Mouse (Mus musculus) monocyte, adult 2 months (primary cell): ENCODE measurements around the gene Rpl27.
A peak's percentile ranks its signal among the peaks of the same experiment; 100 is the strongest.
"Not testable (repeated sequence)": the region's sequence is repeated elsewhere in the genome, so short reads cannot be mapped to it uniquely, and the experiment has no call there.

Source experiments
- DNase-seq, 2 experiments: peaks; one replicate each; pipeline ENCODE4 v3.0.0; 2022; ENCODE audit warnings: low spot score in 2 of 2, low read depth in 1 of 2

The Rpl27 gene

GRCm38 (mm10) chr11:101447786-101448185 lies 5.7 kb downstream of the Rpl27 start:
- no peak for DNase-seq

DNA sequence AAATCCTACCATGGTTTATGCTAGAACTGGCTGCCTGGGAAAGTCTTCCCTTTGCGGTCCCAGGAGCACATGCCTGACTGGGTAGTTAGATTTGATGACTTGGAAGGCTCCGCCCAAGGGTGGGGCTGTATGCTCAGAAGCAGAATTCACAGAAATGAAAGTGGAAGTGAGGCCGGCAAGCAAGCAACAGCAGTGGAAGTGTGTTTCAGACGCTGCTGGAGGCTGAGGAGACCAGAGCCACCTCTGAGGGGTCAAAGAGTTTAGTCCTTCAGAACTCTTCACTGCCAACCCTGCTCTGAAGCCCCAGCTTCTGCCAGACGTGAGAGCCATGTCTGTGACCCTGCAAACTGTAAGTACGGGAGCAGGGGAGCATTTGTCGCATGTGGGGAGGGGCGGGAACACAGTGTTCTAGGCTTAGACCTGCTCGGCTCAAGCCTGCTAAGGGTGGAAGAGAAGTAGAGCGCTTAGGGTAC lies 6.2 kb downstream of the Rpl27 start, which contains the start of gene Ifi35:
Gene Ifi35 (plus strand): TSS at position 134 of the 473 bp plus-strand sequence.
- peak in 1 of 2 experiments; percentile 65 for DNase-seq

- DNase-seq = no peak
Observed at GRCm38 (mm10) chr11:101448899-101449298, 6.8 kb downstream of the Rpl27 start.

DNA sequence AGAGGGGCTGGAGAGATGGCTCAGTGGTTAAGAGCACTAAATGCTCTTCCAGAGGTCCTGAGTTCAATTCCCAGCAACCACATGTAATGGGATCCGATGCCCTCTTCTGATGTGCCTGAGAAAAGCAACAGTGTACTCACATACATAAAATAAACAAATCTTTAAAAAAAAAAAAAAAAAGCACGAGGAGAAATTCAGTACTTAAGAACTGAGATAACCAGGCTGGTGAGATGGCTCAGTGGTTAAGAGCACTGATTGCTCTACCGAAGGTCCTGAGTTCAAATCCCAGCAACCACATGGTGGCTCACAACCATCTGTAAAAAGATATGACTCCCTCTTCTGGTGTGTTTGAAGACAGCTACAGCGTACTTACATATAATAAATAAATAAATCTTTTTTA lies 7.5 kb downstream of the Rpl27 start:
- DNase-seq = not testable (repeated sequence)

DNA sequence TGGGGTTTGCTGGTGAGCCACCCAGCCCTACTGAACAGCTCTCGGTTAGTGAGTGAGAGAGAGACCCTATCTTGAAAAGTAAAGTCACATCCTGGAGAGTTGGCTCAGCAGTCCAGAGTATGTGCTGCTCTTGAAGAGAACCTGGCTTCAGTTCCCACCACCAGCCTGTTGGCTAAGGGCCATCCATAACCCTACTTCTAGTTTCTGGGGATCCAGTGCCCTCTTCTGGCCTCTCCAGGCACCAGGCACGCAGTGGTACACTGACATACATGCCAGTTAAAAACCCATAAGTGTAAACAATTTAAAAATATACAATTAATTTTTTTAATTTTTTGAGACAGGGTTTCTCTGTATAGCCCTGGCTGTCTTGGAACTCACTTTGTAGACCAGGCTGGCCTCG lies 8.3 kb downstream of the Rpl27 start:
- DNase-seq = no peak

- no peak for DNase-seq
Observed at GRCm38 (mm10) chr11:101451536-101451935, 9.4 kb downstream of the Rpl27 start.

GRCm38 (mm10) chr11:101452093-101452774 lies 10.1 kb downstream of the Rpl27 start:
- no peak for DNase-seq

GRCm38 (mm10) chr11:101454702-101455101 lies 12.6 kb downstream of the Rpl27 start:
- DNase-seq = no peak

DNA sequence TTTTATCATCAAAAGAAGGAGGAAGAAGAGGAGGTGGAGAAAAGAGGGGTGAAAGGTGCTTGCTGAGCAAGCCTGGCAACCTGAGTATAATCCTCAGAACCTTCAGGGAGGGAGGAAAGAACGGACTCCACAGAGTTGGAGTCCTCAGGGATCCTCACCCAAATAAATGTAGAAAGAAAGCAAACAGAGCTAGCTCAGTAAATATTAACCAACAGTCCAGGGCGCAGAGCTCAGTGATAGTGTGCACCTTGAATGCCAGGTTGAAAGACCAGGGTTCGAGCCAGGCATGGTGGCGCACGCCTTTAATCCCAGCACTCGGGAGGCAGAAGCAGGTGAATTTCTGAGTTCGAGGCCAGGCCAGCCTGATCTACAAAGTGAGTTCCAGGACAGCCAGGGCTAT lies 13.5 kb downstream of the Rpl27 start:
- no peak for DNase-seq

DNA sequence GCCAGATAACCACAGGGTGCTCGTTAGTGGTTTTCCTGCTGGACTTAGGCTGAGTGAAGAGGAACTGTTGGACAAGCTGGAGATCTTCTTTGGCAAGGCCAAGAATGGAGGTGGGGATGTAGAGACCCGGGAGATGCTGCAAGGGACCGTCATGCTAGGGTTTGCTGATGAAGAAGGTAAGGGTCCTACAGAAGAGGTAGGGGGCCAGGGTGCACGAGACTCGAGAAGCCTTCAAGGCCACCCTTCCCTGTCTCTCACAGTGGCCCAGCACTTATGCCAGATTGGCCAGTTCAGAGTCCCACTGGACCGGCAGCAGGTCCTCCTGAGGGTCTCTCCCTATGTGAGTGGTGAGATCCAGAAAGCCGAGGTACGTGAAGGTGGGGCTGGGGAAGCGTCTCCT lies 15.5 kb downstream of the Rpl27 start:
- DNase-seq = no peak

- DNase-seq = no peak
Observed at GRCm38 (mm10) chr11:101458217-101458616, 16.1 kb downstream of the Rpl27 start.

DNA sequence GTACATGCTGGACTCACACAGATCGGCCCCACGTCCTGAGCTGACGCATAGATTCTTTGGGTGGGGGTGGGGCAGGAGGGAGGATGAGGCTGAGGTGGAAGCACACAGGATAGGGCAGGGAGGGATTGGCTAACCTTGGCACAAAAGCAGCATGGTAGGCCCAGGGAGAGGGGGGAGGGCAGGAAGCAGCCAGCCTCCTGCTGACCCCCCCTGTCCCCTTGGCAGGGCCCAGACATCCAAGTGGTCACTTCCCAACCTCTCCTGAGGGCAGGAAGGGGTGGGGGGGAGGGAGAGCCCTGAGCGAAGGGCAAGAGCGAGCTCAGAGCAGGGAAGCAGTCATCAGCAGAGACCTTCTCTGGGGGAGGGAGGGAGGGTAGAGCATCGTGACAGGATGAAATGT lies 17.6 kb downstream of the Rpl27 start:
- no peak for DNase-seq

DNA sequence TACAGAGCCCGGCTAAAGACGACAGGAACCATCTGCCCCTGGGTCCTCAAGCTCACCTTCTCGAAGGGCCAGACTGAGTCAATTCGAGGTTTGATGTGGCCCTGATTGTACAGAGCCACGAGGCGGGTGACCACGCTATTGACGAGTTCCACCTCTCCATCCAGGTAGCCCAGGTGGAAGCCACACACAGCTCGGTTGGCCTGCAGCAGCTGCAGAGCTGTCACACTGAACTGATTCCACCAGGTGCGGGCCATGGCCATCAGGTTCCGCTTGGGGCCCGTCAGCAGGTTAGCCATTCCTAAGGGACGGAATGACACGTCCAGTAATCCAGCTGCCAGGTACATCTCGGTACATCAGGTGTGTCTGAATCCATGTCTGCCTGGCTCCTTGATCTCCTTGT lies 18.2 kb downstream of the Rpl27 start:
- DNase-seq = no peak

- no peak for DNase-seq
Observed at GRCm38 (mm10) chr11:101462141-101462540, 20.0 kb downstream of the Rpl27 start.

DNA sequence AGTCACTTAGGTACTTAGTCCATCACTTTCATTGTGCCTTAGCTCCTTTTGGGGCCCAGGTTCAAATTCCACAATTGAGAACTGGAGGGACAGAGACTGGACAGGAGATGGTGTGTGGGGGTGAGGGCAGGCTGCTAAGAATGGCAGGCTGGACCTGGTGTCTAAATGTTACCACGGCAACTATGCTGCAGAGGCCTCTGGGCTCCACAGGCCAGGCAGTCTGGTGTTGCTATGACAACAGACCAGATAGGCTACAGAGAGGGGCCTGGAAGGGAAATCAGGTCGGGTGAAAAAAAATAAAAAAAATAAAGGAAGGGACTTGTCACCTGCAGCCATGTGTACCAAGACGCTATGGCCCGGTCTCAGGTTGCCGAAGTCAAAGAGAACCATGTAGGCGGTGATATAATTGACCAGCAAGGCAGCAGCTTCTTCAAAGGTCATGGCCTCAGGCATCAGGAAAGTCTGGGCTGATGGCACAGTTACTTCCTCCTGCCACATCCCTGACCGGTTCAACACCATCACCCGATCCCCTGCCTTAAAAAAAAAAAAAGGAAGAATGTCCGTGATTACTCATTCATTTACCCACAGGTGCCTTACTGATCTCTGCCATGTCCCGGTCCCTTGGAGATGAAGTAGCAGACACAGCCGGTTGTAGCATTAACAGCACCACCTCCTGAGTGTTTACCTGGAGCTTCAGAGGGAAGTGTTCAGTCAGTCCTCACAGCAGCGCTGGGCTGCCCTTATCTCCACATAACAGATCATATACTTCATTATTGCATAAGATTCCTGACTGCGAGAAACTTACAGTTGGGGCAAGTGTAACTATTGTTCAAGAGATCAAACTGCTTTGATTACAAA lies 20.7 kb downstream of the Rpl27 start:
- peak in 1 of 2 experiments; percentile 19 for DNase-seq

GRCm38 (mm10) chr11:101464211-101465100 lies 22.4 kb downstream of the Rpl27 start, which contains the start of gene Rnd2:
Gene Rnd2, plus strand, starts transcription at chr11:101464999.
- no peak for DNase-seq

GRCm38 (mm10) chr11:101465101-101465868 lies 23.2 kb downstream of the Rpl27 start:
- DNase-seq = peak in 1 of 2 experiments; percentile 63

DNA sequence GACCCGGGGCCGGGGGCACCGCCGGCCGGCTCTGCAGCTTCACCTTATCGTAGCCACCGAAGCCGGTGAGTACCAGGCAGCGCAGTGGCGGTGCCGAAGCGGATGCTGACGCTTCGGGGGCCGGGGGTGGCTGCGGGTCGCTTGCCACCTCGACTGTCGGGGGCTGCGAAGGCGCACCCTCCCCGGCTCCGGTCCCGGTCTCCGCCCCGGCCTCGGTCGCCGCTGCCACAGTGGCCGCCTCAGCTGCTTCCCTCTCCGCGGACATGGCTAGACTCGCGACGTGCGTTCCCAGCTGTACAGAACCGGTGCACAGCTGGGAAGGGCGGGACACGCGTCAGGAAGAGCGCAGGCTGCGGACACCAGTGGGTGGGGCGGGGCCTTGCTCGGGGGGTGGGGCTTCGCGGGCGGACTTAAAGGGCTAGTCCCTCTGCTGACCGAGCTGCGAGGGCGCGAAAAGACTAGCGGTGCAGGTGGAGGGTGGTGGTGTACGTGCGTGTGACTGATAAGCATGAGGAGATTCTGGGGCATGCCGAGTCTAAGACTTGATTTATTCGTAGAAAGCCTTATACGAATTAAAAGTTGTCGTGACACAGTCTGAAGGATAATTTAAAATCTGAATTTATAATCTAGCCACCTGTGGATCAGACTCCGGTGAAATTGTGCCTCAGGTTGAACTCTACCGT lies 23.9 kb downstream of the Rpl27 start, which contains the start of gene Vat1:
Gene Vat1 (minus strand): TSS at position 362 of the 683 bp plus-strand sequence.
- peak in 1 of 2 experiments; percentile 34 for DNase-seq

DNA sequence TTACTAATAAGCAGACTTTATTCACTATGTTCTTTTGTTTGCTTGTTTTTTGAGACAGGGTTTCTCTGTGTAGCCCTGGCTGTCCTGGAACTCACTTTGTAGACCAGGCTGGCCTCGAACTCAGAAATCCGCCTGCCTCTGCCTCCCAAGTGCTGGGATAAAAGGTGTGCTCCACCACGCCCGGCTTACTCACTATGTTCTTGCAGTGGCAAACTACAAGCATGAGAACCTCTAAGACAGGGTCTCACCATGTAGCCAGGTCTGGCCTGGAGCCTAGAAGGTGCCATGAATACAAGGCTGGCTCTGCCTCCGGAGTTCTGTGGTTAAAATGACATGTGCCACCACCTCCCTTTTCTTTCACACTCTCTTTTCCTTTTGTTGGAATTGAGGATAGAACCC lies 24.5 kb downstream of the Rpl27 start:
- not testable (repeated sequence) for DNase-seq
